Mouse (Mus musculus): ENCODE data around the gene 2310022A10Rik. TPM values are rescaled to one million over a fixed set of nuclear protein-coding genes. Genes with fewer than 3 reads are reported as not detected.
"Not testable (repeated sequence)": the region's sequence is repeated elsewhere in the genome, so short reads cannot be mapped to it uniquely, and the experiment has no call there.

2310022A10Rik gene
- total and polyA plus RNA-seq, 3 experiments, result 5.2 to 61.2 (median 26.0) TPM

DNA sequence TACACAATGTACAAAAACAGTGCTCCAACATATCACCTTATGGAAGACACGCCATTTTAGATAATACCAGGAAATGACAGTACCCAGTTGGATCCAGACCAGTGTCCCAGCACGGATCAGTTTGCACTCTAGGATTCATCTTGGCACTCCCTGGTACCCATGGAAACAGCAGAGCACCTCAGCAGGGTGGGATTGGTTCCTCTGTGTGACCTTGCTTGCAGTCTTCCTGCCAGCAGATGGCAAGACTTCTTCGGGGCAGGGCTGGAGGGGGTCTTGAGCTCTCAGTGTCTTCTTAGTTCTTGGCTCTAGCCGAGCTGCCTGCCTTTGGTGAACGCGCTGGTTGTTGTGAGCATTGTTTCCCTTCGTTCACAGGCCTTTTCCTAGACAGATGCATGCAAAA, 74.7 kb downstream of the 2310022A10Rik start:
- no peaks in the 10 kb centered on the region for H3K4me1 ChIP-seq (ENCODE audit: insufficient read depth, low read depth, low read length)
- H3K4me3 ChIP-seq (ENCODE audit: low read depth, low read length), result no peak overlapping the region
- H3K9me3 ChIP-seq (replicated peaks), result no peaks in the 10 kb centered on the region
- DNase-seq (ENCODE audit: low spot score), result no peak
- H3K27me3 ChIP-seq (ENCODE audit: insufficient read depth, low read length), result no peaks in the 10 kb centered on the region
- peaks cover 95% of the 10 kb centered on the region for H3K36me3 ChIP-seq (replicated peaks)
- TF ChIP-seq TAL1 (conservative IDR thresholded peaks at IDR 0.05; ENCODE audit: low read depth, low read length) (no peak), POLR2AphosphoS5 (IDR thresholded peaks at IDR 0.05; ENCODE audit: insufficient replicate concordance, low read depth, low read length) (no peak), GATA2 (IDR thresholded peaks at IDR 0.05; ENCODE audit: borderline replicate concordance, low read depth, low read length) (no peak), CTCF (IDR thresholded peaks at IDR 0.05; ENCODE audit: low read depth, low read length) (no peak), GATA1 (IDR thresholded peaks at IDR 0.05; ENCODE audit: borderline replicate concordance, low read length) (no peak)
- no peak for ATAC-seq (ENCODE audit: extremely low read depth, insufficient number of reproducible peaks, low FRiP score, poor library complexity, severe bottlenecking)

DNA sequence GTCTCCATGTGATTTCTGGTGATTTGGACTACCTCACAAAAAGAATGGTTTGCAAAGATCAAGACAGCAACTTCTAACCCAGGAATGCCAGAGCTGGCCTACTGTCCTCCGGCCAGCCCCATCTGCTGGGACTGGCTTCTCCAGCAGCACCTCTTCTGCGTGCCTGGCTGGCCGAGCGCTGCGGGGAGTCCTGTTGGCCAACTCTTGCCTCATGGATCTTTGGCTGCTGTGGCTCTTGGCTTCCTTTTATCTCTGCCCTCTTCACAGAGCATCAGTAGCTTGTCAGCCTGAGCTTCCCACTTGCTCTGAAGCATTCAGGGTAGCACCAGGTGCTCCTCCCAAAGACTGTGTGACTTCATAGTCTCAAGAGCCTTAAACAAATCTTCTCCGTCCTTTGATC, 75.2 kb downstream of the 2310022A10Rik start:
- no peak overlapping the region for H3K4me3 ChIP-seq (ENCODE audit: low read depth, low read length)
- no peaks in the 10 kb centered on the region for H3K9me3 ChIP-seq (replicated peaks)
- peaks cover 95% of the 10 kb centered on the region for H3K36me3 ChIP-seq (replicated peaks)
- TF ChIP-seq CTCF (IDR thresholded peaks at IDR 0.05; ENCODE audit: low read depth, low read length), result no peak
- no peak for TF ChIP-seq GATA2 (IDR thresholded peaks at IDR 0.05; ENCODE audit: borderline replicate concordance, low read depth, low read length)
- no peak for TF ChIP-seq GATA1 (IDR thresholded peaks at IDR 0.05; ENCODE audit: borderline replicate concordance, low read length)
- TF ChIP-seq TAL1 (conservative IDR thresholded peaks at IDR 0.05; ENCODE audit: low read depth, low read length), result no peak
- TF ChIP-seq POLR2AphosphoS5 (IDR thresholded peaks at IDR 0.05; ENCODE audit: insufficient replicate concordance, low read depth, low read length), result no peak
- H3K27me3 ChIP-seq (ENCODE audit: insufficient read depth, low read length), result no peaks in the 10 kb centered on the region
- no peak for ATAC-seq (ENCODE audit: extremely low read depth, insufficient number of reproducible peaks, low FRiP score, poor library complexity, severe bottlenecking)
- no peak for DNase-seq (ENCODE audit: low spot score)
- H3K4me1 ChIP-seq (ENCODE audit: insufficient read depth, low read depth, low read length), result no peaks in the 10 kb centered on the region

GRCm38 (mm10) chr7:27628816-27629215, 75.8 kb downstream of the 2310022A10Rik start:
- peaks cover 94% of the 10 kb centered on the region for H3K36me3 ChIP-seq (replicated peaks)
- DNase-seq (ENCODE audit: low spot score); H3K27me3 ChIP-seq (ENCODE audit: insufficient read depth, low read length); ATAC-seq (ENCODE audit: extremely low read depth, insufficient number of reproducible peaks, low FRiP score, poor library complexity, severe bottlenecking); H3K4me3 ChIP-seq (ENCODE audit: low read depth, low read length); H3K4me1 ChIP-seq (ENCODE audit: insufficient read depth, low read depth, low read length); H3K9me3 ChIP-seq (replicated peaks): not testable (repeated sequence)

DNA sequence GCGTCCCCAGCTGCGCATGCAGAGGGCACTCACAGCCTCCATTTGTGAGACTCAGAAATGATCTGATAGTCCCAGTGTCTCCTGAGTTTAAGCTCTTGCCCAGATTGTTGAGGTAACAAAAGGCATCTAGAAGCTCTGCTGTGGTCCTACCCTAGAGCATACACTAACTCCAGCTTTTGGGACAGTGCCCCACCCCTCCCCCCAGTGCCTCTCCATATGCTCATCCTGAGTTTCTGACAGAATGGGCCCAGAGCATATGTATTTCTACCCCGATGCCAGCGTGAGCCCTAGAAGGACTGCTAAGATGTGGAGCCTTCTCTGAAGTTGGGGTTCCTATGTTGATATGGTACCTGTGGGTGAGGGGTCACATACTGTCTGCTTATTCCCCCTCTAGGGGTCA, 78.4 kb downstream of the 2310022A10Rik start:
- Histone ChIP-seq H3K4me3 (ENCODE audit: low read depth, low read length) (no peak overlapping the region), H3K36me3 (replicated peaks) (peaks cover 91% of the 10 kb centered on the region), H3K4me1 (ENCODE audit: insufficient read depth, low read depth, low read length) (no peaks in the 10 kb centered on the region), H3K9me3 (replicated peaks) (no peaks in the 10 kb centered on the region), H3K27me3 (ENCODE audit: insufficient read depth, low read length) (no peaks in the 10 kb centered on the region)
- DNase-seq (ENCODE audit: low spot score), result no peak
- TF ChIP-seq GATA1 (IDR thresholded peaks at IDR 0.05; ENCODE audit: borderline replicate concordance, low read length) (no peak), GATA2 (IDR thresholded peaks at IDR 0.05; ENCODE audit: borderline replicate concordance, low read depth, low read length) (no peak), TAL1 (conservative IDR thresholded peaks at IDR 0.05; ENCODE audit: low read depth, low read length) (no peak), POLR2AphosphoS5 (IDR thresholded peaks at IDR 0.05; ENCODE audit: insufficient replicate concordance, low read depth, low read length) (no peak), CTCF (IDR thresholded peaks at IDR 0.05; ENCODE audit: low read depth, low read length) (no peak)
- no peak for ATAC-seq (ENCODE audit: extremely low read depth, insufficient number of reproducible peaks, low FRiP score, poor library complexity, severe bottlenecking)

Other genes starting within 250 kb of the 2310022A10Rik start
- 0.39 and 9.1 TPM in 2 replicates for gene Ltbp4, start 215.5 kb upstream of the 2310022A10Rik start, total RNA-seq (2014; fragmentation: Nextera tagmentation)
- gene Ltbp4, start 215.5 kb upstream of the 2310022A10Rik start, total RNA-seq (2017), result 0.06 and 0.16 TPM in 2 replicates
- 1.0 and 1.5 TPM in 2 replicates for gene Ltbp4, start 215.5 kb upstream of the 2310022A10Rik start, polyA plus RNA-seq (2012)
- gene Shkbp1, start 197.2 kb upstream of the 2310022A10Rik start, total RNA-seq (2014; fragmentation: Nextera tagmentation), result 89.8 and 111 TPM in 2 replicates
- gene Shkbp1, start 197.2 kb upstream of the 2310022A10Rik start, total RNA-seq (2017), result 27.4 and 29.5 TPM in 2 replicates
- 218 and 220 TPM in 2 replicates for gene Shkbp1, start 197.2 kb upstream of the 2310022A10Rik start, polyA plus RNA-seq (2012)
- gene Gm20479, start 195.8 kb upstream of the 2310022A10Rik start, total RNA-seq (2014; fragmentation: Nextera tagmentation), result not detected in 2 replicates
- gene Gm20479, start 195.8 kb upstream of the 2310022A10Rik start, total RNA-seq (2017), result 1.3 TPM in 1 of 2 replicates, not detected in the other
- 1.2 and 1.4 TPM in 2 replicates for gene Gm20479, start 195.8 kb upstream of the 2310022A10Rik start, polyA plus RNA-seq (2012)
- 0.92 and 2.9 TPM in 2 replicates for gene Sptbn4, start 105.5 kb upstream of the 2310022A10Rik start, total RNA-seq (2014; fragmentation: Nextera tagmentation)
- gene Sptbn4, start 105.5 kb upstream of the 2310022A10Rik start, total RNA-seq (2017), result 1.1 and 1.2 TPM in 2 replicates
- 0.91 and 1.1 TPM in 2 replicates for gene Sptbn4, start 105.5 kb upstream of the 2310022A10Rik start, polyA plus RNA-seq (2012)
- 438 and 479 TPM in 2 replicates for gene Blvrb, start 105.3 kb upstream of the 2310022A10Rik start, total RNA-seq (2014; fragmentation: Nextera tagmentation)
- gene Blvrb, start 105.3 kb upstream of the 2310022A10Rik start, total RNA-seq (2017), result 212 and 254 TPM in 2 replicates
- 394 and 460 TPM in 2 replicates for gene Blvrb, start 105.3 kb upstream of the 2310022A10Rik start, polyA plus RNA-seq (2012)
- gene Sertad3, start 79.5 kb upstream of the 2310022A10Rik start, total RNA-seq (2014; fragmentation: Nextera tagmentation), result 5.2 and 9.0 TPM in 2 replicates
- gene Sertad3, start 79.5 kb upstream of the 2310022A10Rik start, total RNA-seq (2017), result 15.8 and 18.1 TPM in 2 replicates
- gene Sertad3, start 79.5 kb upstream of the 2310022A10Rik start, polyA plus RNA-seq (2012), result 24.0 and 27.0 TPM in 2 replicates
- 18.5 and 18.6 TPM in 2 replicates for gene Sertad1, start 66.3 kb upstream of the 2310022A10Rik start, total RNA-seq (2014; fragmentation: Nextera tagmentation)
- 62.3 and 63.1 TPM in 2 replicates for gene Sertad1, start 66.3 kb upstream of the 2310022A10Rik start, total RNA-seq (2017)
- 56.9 and 75.3 TPM in 2 replicates for gene Sertad1, start 66.3 kb upstream of the 2310022A10Rik start, polyA plus RNA-seq (2012)
- gene Prx, start 53.9 kb upstream of the 2310022A10Rik start, total RNA-seq (2014; fragmentation: Nextera tagmentation), result 1.5 and 1.7 TPM in 2 replicates
- gene Prx, start 53.9 kb upstream of the 2310022A10Rik start, total RNA-seq (2017), result 0.93 and 1.3 TPM in 2 replicates
- gene Prx, start 53.9 kb upstream of the 2310022A10Rik start, polyA plus RNA-seq (2012), result 2.3 and 2.7 TPM in 2 replicates
- 0.38 TPM in 1 of 2 replicates, not detected in the other for gene Hipk4, start 30.0 kb upstream of the 2310022A10Rik start, total RNA-seq (2014; fragmentation: Nextera tagmentation)
- gene Hipk4, start 30.0 kb upstream of the 2310022A10Rik start, total RNA-seq (2017), result 0.11 and 0.12 TPM in 2 replicates
- gene Hipk4, start 30.0 kb upstream of the 2310022A10Rik start, polyA plus RNA-seq (2012), result 0.09 and 0.11 TPM in 2 replicates
- 10.5 and 16.0 TPM in 2 replicates for gene Pld3, start within 50 bp of the 2310022A10Rik start, total RNA-seq (2014; fragmentation: Nextera tagmentation)
- 7.2 TPM in 2 replicates for gene Pld3, start within 50 bp of the 2310022A10Rik start, total RNA-seq (2017)
- gene Pld3, start within 50 bp of the 2310022A10Rik start, polyA plus RNA-seq (2012), result 19.5 and 23.1 TPM in 2 replicates
- gene Akt2, start 38.3 kb downstream of the 2310022A10Rik start, total RNA-seq (2014; fragmentation: Nextera tagmentation), result 69.0 and 84.8 TPM in 2 replicates
- 41.7 and 42.1 TPM in 2 replicates for gene Akt2, start 38.3 kb downstream of the 2310022A10Rik start, total RNA-seq (2017)
- 46.0 and 52.4 TPM in 2 replicates for gene Akt2, start 38.3 kb downstream of the 2310022A10Rik start, polyA plus RNA-seq (2012)
- not detected in 2 replicates for gene Ttc9b, start 100.7 kb downstream of the 2310022A10Rik start, total RNA-seq (2014; fragmentation: Nextera tagmentation)
- gene Ttc9b, start 100.7 kb downstream of the 2310022A10Rik start, total RNA-seq (2017), result not detected in 2 replicates
- not detected in 2 replicates for gene Ttc9b, start 100.7 kb downstream of the 2310022A10Rik start, polyA plus RNA-seq (2012)
- gene Map3k10, start 121.4 kb downstream of the 2310022A10Rik start, total RNA-seq (2014; fragmentation: Nextera tagmentation), result 5.9 and 8.0 TPM in 2 replicates
- gene Map3k10, start 121.4 kb downstream of the 2310022A10Rik start, total RNA-seq (2017), result 8.6 and 10.8 TPM in 2 replicates
- gene Map3k10, start 121.4 kb downstream of the 2310022A10Rik start, polyA plus RNA-seq (2012), result 25.1 and 34.7 TPM in 2 replicates
- 2.7 and 4.4 TPM in 2 replicates for gene Zfp607b, start 136.1 kb downstream of the 2310022A10Rik start, total RNA-seq (2014; fragmentation: Nextera tagmentation)
- gene Zfp607b, start 136.1 kb downstream of the 2310022A10Rik start, total RNA-seq (2017), result 1.6 and 1.7 TPM in 2 replicates
- 0.01 and 0.04 TPM in 2 replicates for gene Zfp607b, start 136.1 kb downstream of the 2310022A10Rik start, polyA plus RNA-seq (2012)
- gene Zfp60, start 178.2 kb downstream of the 2310022A10Rik start, total RNA-seq (2014; fragmentation: Nextera tagmentation), result 16.3 and 21.4 TPM in 2 replicates
- 7.1 and 9.4 TPM in 2 replicates for gene Zfp60, start 178.2 kb downstream of the 2310022A10Rik start, total RNA-seq (2017)
- gene Zfp60, start 178.2 kb downstream of the 2310022A10Rik start, polyA plus RNA-seq (2012), result 0.26 and 0.70 TPM in 2 replicates